Mouse (Mus musculus) lung, embryonic 16.5 days (tissue): ENCODE data around the gene Ear1. TPM values are rescaled to one million over a fixed set of nuclear protein-coding genes. Genes with fewer than 3 reads are reported as not detected.
"Not testable (repeated sequence)": the region's sequence is repeated elsewhere in the genome, so short reads cannot be mapped to it uniquely, and the experiment has no call there.

Source experiments
- ATAC-seq: fragments of 200-750 bp; cut with Nextera tagmentation; 2 replicates; pipeline ENCODE4 v1.8.0; 2017; ENCODE audit warnings: low read depth, mild to moderate bottlenecking, moderate library complexity
- H3K27ac ChIP-seq: fragments of 300-500 bp; sonication (generic); 2 replicates; pipeline ENCODE4 v1.5.1; 2014; ENCODE audit warnings: mild to moderate bottlenecking, control low read depth, low read length
- H3K27me3 ChIP-seq: fragments of 300-500 bp; sonication (generic); 2 replicates; pipeline ENCODE4 v1.6.1; 2014; ENCODE audit warnings: low read depth, low read length, mixed read lengths; ENCODE audit not compliant: control insufficient read depth, insufficient read depth
- H3K36me3 ChIP-seq: fragments of 300-500 bp; sonication (generic); 2 replicates; pipeline ENCODE4 v1.6.1; 2014; ENCODE audit warnings: low read length; ENCODE audit not compliant: control insufficient read depth, insufficient read depth
- H3K4me1 ChIP-seq: fragments of 300-500 bp; sonication (generic); replicated peaks from 2 replicates; pipeline ENCODE4 v1.6.1; 2014; ENCODE audit warnings: low read length, mixed read lengths; ENCODE audit not compliant: control insufficient read depth, insufficient read depth
- H3K4me2 ChIP-seq: fragments of 300-500 bp; sonication (generic); 2 replicates; pipeline ENCODE4 v1.6.1; 2014; ENCODE audit warnings: low read depth, low read length, control low read depth
- H3K4me3 ChIP-seq: fragments of 300-500 bp; sonication (generic); 2 replicates; pipeline ENCODE4 v1.5.1; 2014; ENCODE audit warnings: mild to moderate bottlenecking, low read length, control low read depth
- H3K9ac ChIP-seq: fragments of 300-500 bp; sonication (generic); 2 replicates; pipeline ENCODE4 v1.6.1; 2014; ENCODE audit warnings: low read length, control low read depth
- H3K9me3 ChIP-seq: fragments of 300-500 bp; sonication (generic); 2 replicates; pipeline ENCODE4 v1.6.1; 2016; ENCODE audit warnings: low read length; ENCODE audit not compliant: control insufficient read depth
- WGBS: fragments of 180-500 bp; shearing (Covaris S2); extraction: QIAGEN DNeasy Blood & Tissue Kit; methylation state at CpG from one replicate; pipeline ENCODE4 v1.1.7; 2014; 5-methylcytosine and 5-hydroxymethylcytosine counted together
- polyA plus RNA-seq: library from polyadenylated mRNA; unstranded; fragments of >200 nt; fragmentation: Nextera tagmentation; extraction: Ambion mirVana; gene quantifications from 2 replicates; pipeline ENCODE4 v1.2.1, GENCODE M21; 2015

Ear1 gene
- polyA plus RNA-seq, 1 experiment from 2014 or later = not detected

DNA sequence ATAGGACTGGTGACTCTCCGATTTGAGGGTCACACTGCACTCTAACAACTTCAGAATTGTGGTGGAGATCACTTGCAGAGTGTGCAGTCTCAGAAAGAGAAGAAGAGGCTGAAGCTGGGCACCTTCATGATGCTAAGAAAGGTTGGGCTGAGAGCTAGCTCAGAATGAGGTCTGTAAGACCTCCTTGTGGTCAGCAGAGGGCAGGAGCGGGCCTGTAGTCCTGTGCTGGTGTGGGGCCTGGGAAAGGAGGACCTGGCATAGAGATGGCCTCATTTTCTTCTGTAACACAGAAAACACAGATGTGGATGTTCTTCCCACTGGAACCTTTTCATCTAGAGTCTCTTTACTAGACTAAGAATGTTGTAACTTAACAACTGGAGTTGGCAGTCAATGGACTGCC lies 2.5 kb upstream of the Ear1 start:
- H3K4me1 ChIP-seq, H3K4me2 ChIP-seq, H3K4me3 ChIP-seq, H3K27me3 ChIP-seq, H3K36me3 ChIP-seq, ATAC-seq, H3K27ac ChIP-seq, H3K9ac ChIP-seq, H3K9me3 ChIP-seq: not testable (repeated sequence)
- WGBS = 46% methylated on average over 1 of the region's 2 CpGs

DNA sequence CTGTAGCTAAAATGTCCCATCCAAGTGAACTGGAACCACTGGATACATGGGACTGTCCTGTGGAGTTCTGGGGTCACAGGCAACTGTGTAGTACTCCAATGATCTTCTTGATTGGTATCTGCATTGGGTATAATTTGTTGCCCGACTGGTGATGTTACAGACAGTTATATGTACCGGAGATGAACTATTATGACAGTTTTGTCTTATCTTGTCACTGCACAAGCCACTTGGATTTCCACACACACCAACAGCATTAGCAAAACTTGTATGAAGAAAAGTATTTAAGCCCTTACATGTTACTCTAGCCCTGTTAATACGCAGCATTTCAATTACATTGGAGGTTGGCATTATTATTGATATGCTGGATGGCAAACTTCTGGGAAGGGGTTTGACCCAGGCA lies 455 bp downstream of the Ear1 start:
- not testable (repeated sequence) for H3K4me1 ChIP-seq, H3K27ac ChIP-seq, H3K9ac ChIP-seq, H3K9me3 ChIP-seq, ATAC-seq, H3K27me3 ChIP-seq, H3K4me3 ChIP-seq, H3K4me2 ChIP-seq, H3K36me3 ChIP-seq
- WGBS = 77% methylated on average over 3 of the region's 3 CpGs

DNA sequence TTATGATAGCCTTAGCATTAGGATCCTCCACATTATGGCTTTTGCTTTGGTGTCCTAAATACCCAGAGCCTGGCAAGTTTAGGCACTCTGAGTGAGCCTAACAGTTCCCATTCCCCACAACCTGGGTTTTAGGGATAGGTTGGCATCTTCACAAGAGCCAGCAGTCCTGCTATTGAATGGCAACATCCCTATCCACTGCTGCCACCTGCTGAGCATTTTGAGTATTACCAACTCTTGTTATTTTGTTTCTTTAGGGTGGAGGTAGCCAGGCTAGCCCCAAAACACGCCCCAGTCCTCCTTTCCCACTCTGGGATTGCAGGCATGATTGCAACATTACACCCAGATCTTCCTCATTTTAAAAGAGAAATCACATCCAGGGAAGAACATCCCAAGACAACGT lies 14.8 kb downstream of the Ear1 start:
- H3K9ac ChIP-seq, H3K36me3 ChIP-seq, H3K4me3 ChIP-seq, H3K27ac ChIP-seq, ATAC-seq, H3K9me3 ChIP-seq, H3K4me2 ChIP-seq, H3K4me1 ChIP-seq, H3K27me3 ChIP-seq: not testable (repeated sequence)
- WGBS = 40% methylated on average over 2 of the region's 2 CpGs

DNA sequence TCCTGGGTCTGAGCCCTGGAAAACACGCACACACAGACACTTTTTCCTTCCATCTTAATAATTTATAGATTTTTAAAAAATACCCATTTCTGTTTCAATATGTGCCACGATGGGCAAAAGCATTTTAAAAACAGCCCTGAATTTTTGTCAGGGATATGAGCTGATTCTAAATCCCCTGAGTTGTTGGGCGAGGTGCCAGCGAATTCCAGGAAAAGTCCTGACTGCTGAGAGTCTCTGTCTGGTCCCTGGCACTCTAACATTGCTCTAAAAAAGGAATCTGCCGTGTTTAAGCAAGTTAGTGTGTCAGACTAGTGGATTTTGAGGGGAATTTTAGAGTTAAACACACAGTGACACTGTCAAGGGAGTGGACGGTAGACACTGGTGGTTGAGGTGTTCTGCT lies 15.9 kb downstream of the Ear1 start:
- H3K27ac ChIP-seq, H3K27me3 ChIP-seq, H3K36me3 ChIP-seq, H3K4me3 ChIP-seq, H3K4me1 ChIP-seq, H3K9me3 ChIP-seq, ATAC-seq, H3K9ac ChIP-seq, H3K4me2 ChIP-seq: not testable (repeated sequence)
- WGBS = 45% methylated on average over 4 of the region's 6 CpGs

DNA sequence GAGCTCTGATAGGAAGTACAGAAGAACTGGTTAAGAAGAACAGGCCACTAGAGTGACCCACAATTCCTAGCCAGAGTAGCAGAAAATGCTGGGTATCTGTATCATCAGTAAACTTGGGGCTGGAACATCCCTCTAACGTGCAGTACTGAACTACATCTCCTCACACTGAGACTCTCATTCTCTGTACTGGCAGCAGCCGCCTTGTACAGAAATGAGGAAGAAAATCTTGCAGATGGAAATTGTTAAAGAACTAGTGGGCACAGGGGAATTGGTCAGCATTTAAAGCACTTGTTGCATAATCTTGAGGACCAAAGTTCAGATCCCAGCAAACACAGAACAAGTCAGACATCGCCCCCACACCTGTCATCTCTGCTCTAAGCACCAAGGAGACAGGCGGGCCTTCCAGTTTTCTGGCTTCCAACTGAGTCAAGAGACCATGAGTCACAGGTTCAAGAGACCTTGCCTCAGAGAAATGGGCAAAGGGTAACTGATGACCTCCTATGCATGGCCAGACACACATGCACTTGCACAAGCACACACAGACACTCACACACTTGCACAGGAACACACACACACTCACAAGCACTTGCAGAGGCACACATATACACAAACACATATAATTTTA lies 31.3 kb downstream of the Ear1 start:
- H3K4me2 ChIP-seq, H3K4me3 ChIP-seq, ATAC-seq, H3K9me3 ChIP-seq, H3K27me3 ChIP-seq, H3K9ac ChIP-seq, H3K27ac ChIP-seq, H3K4me1 ChIP-seq, H3K36me3 ChIP-seq: not testable (repeated sequence)
- 68% methylated on average over 4 of the region's 4 CpGs for WGBS

DNA sequence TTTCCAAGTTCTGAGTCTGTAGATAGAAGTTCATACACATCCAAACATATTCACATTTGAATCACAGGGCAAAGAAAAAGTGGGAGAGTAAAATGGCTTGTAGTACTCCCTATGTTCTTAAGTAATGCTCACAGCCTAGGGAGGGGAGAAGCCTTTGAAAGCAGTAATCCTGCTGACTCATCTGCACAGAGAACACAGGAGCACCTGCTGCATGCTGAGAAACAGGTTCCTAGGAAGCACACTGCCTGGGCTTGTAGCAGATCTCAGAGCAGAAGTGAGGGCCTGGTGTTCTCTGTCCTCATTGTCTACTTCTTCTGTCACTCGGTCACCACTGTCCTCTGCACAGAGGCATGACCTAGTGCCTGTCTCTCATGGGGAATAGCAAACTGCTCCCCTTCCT lies 34.3 kb downstream of the Ear1 start:
- not testable (repeated sequence) for H3K27me3 ChIP-seq, H3K4me1 ChIP-seq, ATAC-seq, H3K27ac ChIP-seq, H3K4me2 ChIP-seq, H3K9ac ChIP-seq, H3K9me3 ChIP-seq, H3K4me3 ChIP-seq, H3K36me3 ChIP-seq
- WGBS = no CpG with 5 or more reads among the region's 1 CpGs

DNA sequence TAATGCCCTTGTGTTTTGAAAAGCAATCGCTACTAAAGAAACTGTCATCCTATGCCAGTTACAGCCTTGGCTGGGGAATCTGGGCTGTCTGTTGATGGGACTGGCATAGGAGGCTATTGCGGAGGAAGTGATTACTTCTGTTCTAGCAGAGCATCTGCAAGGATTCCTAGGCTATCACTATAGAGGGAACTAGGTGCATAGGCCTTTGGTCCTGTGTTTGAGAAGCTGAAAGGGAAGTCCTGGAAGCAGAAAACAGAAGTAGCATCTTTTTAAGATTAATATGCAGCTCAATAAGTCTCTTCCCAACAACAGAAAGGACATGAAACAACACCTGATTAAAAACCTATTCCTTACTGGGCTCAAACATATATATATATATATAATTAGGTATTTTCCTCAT lies 40.0 kb downstream of the Ear1 start:
- H3K4me3 ChIP-seq, H3K4me2 ChIP-seq, H3K27me3 ChIP-seq, H3K9ac ChIP-seq, H3K9me3 ChIP-seq, H3K36me3 ChIP-seq, H3K27ac ChIP-seq, H3K4me1 ChIP-seq, ATAC-seq: not testable (repeated sequence)
- 81% methylated on average over 2 of the region's 2 CpGs for WGBS

DNA sequence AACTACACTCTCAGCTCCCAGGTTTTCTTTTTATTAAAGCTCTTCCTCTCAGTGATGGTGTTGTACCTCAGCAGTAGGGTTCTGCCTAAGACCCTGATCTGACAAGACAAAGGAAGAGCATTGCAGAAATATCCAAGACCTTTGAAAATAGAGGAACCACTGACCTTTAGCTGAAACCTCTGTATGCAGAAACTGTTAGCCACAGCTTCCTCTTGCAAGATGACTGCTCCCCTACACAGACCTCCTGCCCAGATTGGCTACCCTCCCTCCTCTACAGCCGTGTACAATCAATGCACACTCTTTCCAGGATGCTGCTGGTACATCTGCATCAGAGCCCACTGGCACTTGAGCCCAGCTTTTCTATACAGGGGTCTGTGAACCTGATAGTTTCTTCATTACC lies 44.9 kb downstream of the Ear1 start:
- H3K36me3 ChIP-seq, H3K9me3 ChIP-seq, H3K4me1 ChIP-seq, H3K27ac ChIP-seq, ATAC-seq, H3K9ac ChIP-seq, H3K4me2 ChIP-seq, H3K27me3 ChIP-seq, H3K4me3 ChIP-seq: not testable (repeated sequence)
- 39% methylated on average over 1 of the region's 1 CpGs for WGBS

DNA sequence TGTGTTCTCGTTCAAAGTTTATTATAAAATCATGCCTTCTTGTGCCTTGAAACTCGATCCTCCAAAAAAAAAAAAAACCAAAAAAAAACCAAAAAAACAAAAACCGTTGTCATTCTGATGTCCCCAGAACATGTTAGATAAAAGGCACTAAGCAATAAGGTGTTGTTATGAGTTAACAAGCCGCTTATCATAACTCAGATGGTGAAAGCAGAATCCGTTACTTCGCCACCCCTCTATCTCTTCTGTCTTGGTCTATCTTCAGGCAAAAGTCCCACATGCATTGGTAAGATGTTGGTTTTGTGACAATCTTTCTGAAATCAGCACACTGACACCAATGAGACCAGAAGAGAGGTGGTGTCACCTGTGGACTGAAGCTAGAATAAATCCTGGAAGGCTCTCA lies 51.1 kb downstream of the Ear1 start:
- H3K4me2 ChIP-seq, H3K27ac ChIP-seq, H3K9ac ChIP-seq, H3K27me3 ChIP-seq, H3K9me3 ChIP-seq, H3K4me1 ChIP-seq, ATAC-seq, H3K36me3 ChIP-seq, H3K4me3 ChIP-seq: not testable (repeated sequence)
- 72% methylated on average over 6 of the region's 6 CpGs for WGBS

DNA sequence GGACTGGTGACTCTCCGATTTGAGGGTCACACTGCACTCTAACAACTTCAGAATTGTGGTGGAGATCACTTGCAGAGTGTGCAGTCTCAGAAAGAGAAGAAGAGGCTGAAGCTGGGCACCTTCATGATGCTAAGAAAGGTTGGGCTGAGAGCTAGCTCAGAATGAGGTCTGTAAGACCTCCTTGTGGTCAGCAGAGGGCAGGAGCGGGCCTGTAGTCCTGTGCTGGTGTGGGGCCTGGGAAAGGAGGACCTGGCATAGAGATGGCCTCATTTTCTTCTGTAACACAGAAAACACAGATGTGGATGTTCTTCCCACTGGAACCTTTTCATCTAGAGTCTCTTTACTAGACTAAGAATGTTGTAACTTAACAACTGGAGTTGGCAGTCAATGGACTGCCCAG lies 53.4 kb downstream of the Ear1 start:
- 56% methylated on average over 1 of the region's 2 CpGs for WGBS
- ATAC-seq, H3K36me3 ChIP-seq, H3K9me3 ChIP-seq, H3K27ac ChIP-seq, H3K9ac ChIP-seq, H3K4me3 ChIP-seq, H3K4me1 ChIP-seq, H3K4me2 ChIP-seq, H3K27me3 ChIP-seq: not testable (repeated sequence)
